Mouse (Mus musculus) thymus, postnatal 36 days (tissue): ENCODE data around the gene Mroh3.

Experiments
- DNase-seq, 2 experiments: peaks; one replicate each; pipeline ENCODE4 v3.0.0; 2022; ENCODE audit warnings: mixed read lengths in 2 of 2

Mroh3 gene

GRCm38 (mm10) chr1:136156304-136156703 lies 56.3 kb downstream of the Mroh3 start:
- DNase-seq: no peak

DNA sequence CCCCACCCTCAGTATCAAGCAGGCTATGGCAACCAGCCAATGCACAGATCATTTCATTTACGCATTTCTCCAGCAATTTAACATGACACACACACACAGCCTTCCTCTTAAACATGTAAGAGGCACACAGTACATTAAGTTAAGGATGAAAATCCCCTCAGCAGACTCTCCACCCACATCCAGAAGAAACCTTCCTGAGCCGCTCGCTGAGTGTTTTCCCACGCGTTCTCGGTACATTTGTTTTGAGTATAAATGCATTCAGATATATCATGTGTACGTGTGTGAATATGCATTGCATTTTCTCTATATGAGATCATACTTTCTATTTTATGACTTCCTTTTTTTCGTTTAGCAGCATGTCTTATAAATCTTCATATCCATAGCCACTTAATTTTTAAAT lies 61.3 kb downstream of the Mroh3 start:
- DNase-seq: no peak

GRCm38 (mm10) chr1:136149702-136150101 lies 62.9 kb downstream of the Mroh3 start:
- peak in 1 of 2 experiments; percentile 53 for DNase-seq

DNA sequence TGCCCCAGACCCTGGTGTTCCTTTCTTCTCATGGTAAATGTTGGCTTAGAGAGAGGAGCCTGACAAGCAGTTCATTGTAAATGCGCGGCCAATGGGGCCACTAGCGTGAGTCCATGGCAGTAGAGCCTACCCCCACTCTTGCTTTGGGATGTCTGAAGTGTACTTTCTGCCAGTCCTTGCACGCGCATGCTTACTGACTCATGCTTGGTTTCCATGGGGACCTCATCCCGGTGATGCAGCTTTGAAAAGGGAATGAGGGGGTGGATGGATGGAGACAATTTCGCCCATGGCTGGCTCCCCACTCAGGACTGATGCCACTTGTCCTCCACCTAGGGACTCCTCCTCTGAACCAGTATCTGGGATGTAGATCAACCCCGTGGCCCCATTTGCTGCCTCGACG lies 69.1 kb downstream of the Mroh3 start:
- no peak for DNase-seq

DNA sequence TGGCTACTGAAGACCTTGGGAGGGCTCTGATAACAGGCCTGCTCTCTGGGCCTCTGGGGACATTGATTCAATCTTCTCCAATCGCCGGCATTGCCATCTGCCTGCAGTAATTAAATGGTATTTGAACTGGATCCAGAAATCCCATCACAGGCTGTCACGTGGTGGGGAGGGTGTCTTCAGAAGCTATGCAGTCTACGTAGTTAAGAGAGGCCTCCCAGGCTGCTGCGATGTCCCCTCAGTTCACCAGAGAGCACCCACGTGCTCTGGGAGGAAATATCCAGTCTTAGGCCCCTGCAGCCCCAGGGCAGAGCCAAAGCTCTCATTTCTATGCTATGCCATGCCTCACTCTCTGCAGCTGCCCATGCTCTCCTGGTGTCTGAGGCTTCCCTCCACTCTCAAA lies 70.3 kb downstream of the Mroh3 start:
- no peak for DNase-seq

DNA sequence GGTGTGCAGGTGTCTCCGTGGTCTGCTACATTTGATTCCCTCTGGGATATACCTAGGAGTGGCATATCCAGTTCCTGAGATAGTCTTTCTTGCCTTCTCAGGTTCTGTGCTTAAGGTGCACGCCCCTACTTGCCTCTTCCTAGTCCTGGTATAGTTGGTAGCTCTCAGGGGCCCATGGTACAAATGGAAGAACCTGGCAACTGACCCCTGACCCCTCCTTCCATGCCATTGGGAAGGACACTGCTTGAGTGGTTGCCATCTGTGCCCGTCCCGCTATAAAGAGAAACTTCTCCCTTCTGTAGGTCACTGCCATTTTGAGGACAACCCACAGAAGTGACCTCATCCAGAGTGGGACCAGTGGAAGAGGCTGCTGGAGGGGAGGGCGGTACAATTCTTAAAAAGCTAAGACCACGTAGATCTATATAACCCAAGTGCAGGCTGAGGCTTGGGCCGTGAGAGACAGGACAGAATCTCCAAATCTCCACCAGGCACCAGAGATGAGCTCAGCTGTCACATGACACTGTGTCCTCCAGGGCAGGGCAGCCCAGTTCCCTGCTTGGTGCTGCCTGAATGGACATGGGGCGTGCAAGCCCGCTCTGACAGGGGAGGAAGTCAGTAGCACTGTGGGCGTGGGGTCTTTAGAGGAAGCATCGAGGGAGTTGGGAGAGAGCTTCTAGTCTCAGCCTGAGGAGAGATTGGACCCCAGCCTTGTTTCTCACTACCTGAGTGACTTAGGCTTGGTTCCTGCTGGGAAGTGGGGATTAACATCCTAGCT lies 71.3 kb downstream of the Mroh3 start:
- no peak for DNase-seq

DNA sequence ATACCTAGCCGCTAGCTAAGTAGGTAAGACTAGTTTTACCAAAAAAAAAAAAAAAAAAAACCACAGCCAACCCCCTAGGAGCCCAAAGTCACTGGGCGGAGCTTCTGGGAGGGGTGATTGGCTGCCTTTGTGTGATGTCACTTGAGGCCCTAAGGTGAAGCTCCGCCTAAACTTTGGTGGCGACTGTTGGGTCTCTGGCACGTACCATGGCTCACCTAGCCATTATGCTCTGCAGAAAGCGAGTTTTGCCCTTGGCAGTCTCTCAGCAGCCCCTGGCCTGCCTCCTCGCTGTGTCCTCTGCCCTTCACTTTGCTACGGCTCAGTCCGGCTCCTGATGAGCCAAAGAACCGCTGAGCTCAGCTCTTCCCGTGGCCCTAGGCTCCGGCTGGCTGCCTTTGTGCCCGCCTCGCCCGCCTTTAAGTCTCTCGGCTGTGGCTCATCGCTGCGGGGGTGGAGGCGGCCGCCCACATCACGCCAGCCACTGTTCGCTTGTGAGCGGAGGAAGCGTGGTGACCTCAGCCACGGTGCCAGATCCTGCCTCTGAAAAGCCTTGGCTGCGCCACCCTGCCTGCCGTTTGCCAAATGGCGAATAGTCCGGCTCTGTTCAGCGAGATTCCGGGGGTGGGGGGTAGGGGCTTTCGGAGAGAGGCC lies 72.5 kb downstream of the Mroh3 start:
- peak; percentile 80 to 88 for DNase-seq

DNA sequence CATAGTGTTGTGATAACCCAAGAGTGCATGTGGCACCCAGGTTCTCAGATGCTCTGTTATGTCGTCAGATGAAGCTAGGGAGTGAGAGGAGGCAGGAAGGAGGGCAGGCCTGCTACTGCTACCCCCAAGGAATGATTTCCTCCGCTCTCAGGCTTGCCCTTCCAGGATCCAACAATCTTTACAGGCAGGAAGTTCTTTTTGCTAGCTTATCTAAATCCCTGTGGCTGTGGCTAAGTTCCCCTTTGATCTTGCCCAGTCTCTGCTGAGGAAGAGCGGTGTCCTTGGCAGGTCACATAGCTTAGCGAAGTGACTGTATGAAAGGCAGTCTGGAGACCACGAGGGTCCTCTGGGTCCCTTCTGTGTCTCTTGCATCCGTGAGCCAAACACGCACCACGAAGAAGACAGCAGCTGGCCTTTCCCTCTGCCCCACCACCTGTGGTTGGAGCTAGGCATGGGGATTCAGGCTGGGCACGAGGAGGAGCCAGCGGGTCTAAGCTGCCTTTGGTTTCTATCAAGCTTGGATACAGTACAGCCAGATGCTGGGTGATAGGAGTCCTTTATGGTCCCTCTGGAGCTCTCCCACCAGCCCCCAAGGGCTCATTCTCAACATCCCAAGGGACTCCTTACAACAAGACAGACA lies 74.3 kb downstream of the Mroh3 start:
- no peak for DNase-seq

DNA sequence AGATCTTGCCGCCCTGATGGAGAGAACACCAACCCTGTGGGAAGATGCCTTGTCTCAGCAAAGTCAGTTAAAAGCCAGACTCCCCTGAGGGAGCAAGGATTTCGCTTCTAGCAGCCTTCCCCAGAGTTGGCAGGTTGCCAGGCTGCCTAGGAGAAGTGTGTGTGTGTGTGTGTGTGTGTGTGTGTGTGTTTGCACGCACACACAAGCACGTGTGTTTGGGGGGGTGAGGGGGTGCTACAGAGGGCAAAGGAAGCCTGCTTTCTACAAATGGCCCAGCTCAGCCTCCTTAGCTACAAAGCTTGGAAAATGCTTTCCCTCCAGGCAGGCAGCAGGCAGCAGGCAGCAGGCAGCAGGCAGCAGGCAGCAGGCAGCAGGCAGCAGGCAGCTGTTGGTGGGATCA lies 75.1 kb downstream of the Mroh3 start:
- peak; percentile 58 to 71 for DNase-seq

- no peak for DNase-seq
Measured at GRCm38 (mm10) chr1:136137071-136137531, 75.5 kb downstream of the Mroh3 start.

DNA sequence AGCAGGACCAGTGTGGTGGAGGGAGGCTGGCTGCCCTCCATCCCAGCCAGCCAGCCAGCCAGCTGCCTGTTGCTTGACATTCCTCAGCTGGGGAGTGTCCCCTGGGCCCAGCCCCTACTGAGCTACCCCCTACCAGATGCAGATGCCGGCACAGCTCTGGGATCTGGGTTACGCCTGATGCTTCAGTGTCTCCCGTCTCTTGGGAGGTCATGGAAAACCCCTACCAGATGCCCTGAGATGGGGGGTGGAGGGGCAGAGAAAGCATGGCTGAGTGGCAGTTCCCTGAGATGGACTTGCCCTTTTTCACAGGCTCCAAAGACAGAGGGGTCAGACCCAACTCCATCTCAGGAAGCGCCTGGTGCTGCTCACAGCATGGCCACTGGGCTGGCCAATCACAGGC lies 76.1 kb downstream of the Mroh3 start:
- no peak for DNase-seq

DNA sequence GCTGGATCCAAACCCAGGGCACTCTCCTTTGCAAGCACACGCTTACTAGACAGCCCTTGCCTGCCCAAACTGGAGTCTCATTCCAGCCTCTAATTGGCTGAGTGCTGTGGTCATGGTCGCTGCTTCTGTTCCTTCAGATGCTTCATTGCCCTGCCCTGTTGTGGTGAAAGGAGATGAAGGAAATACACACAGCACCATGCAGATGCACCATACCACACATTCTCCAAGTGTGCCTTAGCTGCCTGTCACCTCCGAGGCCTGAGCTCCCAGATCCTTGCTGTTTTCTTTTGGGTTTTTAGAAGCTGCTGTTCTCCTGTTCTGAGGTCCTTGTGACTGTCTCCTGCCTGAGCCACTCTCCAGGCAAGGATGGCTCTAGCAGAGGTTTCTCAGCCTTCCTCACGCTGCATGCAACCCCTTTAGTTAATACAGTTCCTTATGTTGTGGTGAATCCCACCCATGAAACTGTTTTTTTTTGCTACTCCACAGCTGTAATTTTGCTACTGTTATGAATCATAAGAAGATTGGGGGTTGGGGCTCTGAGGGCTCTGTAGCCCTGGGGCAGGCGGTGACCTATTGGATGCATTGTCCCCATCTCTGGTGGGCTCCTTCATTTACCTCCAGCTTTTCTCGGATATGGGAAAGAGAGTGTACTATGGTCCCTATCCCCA lies 76.7 kb downstream of the Mroh3 start:
- DNase-seq: peak; percentile 43 to 44

GRCm38 (mm10) chr1:136135046-136135445 lies 77.6 kb downstream of the Mroh3 start:
- DNase-seq: peak; percentile 84 to 90

- peak; percentile 62 to 63 for DNase-seq
Measured at GRCm38 (mm10) chr1:136134547-136134946, 78.1 kb downstream of the Mroh3 start.

- peak in 1 of 2 experiments; percentile 46 for DNase-seq
Measured at GRCm38 (mm10) chr1:136133570-136134240, 78.9 kb downstream of the Mroh3 start.

DNA sequence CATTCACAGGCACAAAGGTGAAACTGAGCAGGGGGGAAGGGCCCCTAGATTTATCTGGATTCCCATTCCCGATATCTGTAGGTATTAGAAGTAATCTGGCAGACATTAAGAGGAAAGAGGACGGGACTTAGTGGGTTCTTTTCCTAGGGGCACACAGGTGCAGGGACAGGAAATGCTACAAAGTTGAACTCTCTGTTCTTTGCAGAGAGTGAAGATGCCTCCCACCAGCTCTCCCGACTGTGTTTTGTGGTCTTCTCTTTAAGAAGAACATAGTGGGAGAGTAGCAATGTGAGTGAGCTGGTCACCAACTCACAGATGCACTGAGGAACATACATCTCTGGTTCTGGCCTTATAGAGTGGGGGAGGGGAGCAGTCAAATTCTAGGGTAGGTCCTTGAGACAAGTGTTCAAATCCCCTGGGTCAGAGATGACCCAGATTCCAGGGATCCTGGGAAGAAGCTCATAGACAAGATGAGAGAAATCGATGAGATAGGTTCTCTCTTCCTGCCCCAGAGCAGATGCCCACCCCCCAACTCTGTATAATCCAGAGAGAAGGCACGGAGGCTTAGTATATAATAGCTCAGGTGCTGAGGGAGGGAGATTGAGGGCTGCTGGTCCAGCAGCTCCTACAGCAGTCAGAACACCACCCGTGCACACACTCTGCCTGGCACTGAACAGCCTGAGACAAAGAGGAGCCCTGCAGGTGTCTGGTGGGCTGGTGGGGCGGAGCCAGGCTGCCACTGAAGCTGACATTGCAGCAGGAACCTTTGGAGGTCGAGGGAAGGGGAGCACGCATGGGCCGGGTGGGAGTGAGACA lies 80.0 kb downstream of the Mroh3 start:
- peak; percentile 85 to 91 for DNase-seq
